16 mouse cellular contexts compared by ENCODE assay signal in the genomic region with DNA sequence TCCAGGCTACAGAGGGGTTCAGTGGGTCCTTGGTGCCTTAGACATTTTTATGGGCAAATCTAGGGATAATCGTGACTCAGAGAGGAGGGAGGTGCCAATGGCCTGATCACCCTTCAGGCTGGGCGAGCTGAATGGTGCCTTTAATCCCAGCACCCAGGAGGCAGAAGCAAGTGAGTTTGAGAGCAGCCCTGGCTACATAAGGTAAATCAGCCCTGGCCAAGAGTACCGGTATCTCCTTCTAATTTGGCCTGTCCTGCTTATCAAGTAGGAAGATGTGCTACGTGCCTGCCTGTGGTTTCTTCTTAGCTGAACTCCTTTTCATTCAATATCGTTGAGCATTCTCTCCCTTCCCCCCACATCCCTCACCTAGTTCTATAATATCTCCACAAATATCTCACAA.
"Had no signal": no experiment of that assay in that cellular context is flagged by ENCODE, and none has a peak within 500 bp of the region (broad histone marks: within the 10 kb centered on the region; RNA-seq: fewer than 3 reads in every experiment).

No protein-coding gene starts in this region.

- H3K4me2 ChIP-seq: intestine, embryonic 15.5 days; limb, embryonic 13.5 days; lung, embryonic 14.5 days; midbrain, embryonic 13.5 days; neural tube, embryonic 13.5 days had no signal

- H3K27me3 ChIP-seq: intestine, embryonic 15.5 days; limb, embryonic 13.5 days; midbrain, embryonic 13.5 days; neural tube, embryonic 13.5 days had no signal

- H3K36me3 ChIP-seq: intestine, embryonic 15.5 days; midbrain, embryonic 13.5 days had no signal

- H3K4me3 ChIP-seq: intestine, embryonic 15.5 days; limb, embryonic 10.5 days; limb, embryonic 13.5 days; midbrain, embryonic 13.5 days; myocyte; neural tube, embryonic 13.5 days had no signal

- H3K27ac ChIP-seq: intestine, embryonic 15.5 days; kidney, postnatal 0 days; limb, embryonic 10.5 days; limb, embryonic 13.5 days; macrophage; midbrain, embryonic 13.5 days; neural tube, embryonic 13.5 days had no signal

- DNase-seq: kidney, adult 18-20 months; kidney, adult 9 months; kidney, postnatal 36 days; lung, embryonic 14.5 days; thymus, adult 18-20 months; thymus, postnatal 36 days had no signal

- H3K9ac ChIP-seq: intestine, embryonic 15.5 days; limb, embryonic 13.5 days; lung, embryonic 14.5 days; midbrain, embryonic 13.5 days; neural tube, embryonic 13.5 days had no signal

- H3K9me3 ChIP-seq: intestine, embryonic 15.5 days; limb, embryonic 10.5 days; limb, embryonic 13.5 days; midbrain, embryonic 13.5 days; neural tube, embryonic 13.5 days had no signal

- ATAC-seq: intestine, embryonic 15.5 days; lung, postnatal 0 days; midbrain, embryonic 13.5 days; midbrain, embryonic 16.5 days had no signal
